Mouse (Mus musculus) right cerebral cortex, postnatal 14 days (tissue): ENCODE measurements at regions not wholly inside any gene's neighbourhood (a gene's known extent, or its start where the extent isn't known, plus 50 kb on each side); places are given as distances from the start of the nearest gene placed in this dataset.

Source experiments
- DNase-seq: peaks from one replicate; pipeline ENCODE4 v3.0.0; 2022

DNA sequence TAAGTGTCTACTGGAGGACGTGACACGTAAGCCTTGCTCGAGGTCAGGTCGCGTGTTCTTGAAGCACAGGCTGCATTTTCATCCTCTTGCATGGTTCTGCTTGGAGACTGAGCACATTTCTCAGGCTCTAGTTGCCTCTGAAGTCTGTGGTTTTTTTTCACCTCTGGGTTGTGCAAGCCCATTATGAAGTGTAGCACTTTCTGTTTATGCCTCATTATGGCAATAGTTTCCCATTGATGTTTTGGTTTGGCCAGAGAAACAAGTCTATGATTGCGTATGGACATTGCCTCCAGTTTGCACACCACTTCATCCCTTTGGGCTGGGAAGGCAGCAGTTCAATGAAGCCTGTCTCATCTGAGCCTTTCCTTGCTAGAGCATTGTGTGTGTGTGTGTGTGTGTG lies 72.4 kb upstream of the Nr2f2 start:
- DNase-seq: no peak

- no peak for DNase-seq
These were observed 67.3 kb upstream of the Nr2f2 start for GRCm38 (mm10) chr7:70433838-70434237.

GRCm38 (mm10) chr7:70433358-70433757 lies 66.8 kb upstream of the Nr2f2 start:
- DNase-seq: no peak

- no peak for DNase-seq
These were observed 65.2 kb upstream of the Nr2f2 start for GRCm38 (mm10) chr7:70431712-70432111.

- no peak for DNase-seq
These were observed 62.8 kb upstream of the Nr2f2 start for GRCm38 (mm10) chr7:70429326-70429725.

DNA sequence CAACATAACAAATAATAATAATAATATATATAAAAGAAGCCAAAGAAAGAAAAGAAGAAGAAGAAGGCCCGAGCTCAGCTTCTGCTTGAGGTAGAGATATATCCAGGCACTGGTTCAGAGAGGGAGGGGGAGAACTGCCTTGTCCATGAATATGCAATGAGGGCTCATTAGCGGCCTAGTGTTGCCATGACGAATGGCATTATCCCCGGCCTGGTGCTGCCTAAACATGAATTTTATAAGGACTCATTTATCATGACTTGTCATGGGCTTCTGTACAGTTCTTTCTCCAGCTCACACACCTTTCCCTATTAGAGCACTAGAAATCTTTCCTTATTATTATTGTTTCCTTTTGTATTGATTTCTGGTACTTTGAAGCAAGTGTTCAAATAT lies 57.7 kb upstream of the Nr2f2 start:
- no peak for DNase-seq

GRCm38 (mm10) chr7:70423524-70424230 lies 57.1 kb upstream of the Nr2f2 start:
- no peak for DNase-seq

GRCm38 (mm10) chr7:70416185-70416941 lies 49.8 kb upstream of the Nr2f2 start:
- no peak for DNase-seq
